Mouse (Mus musculus): ENCODE results near the gene Utp14a. TPM values are rescaled to one million over a fixed set of nuclear protein-coding genes. Genes with fewer than 3 reads are reported as not detected.

Utp14a gene
- total and polyA plus RNA-seq, 2 experiments from 2014 or later = 13.8 to 17.0 TPM

- H3K4me1 ChIP-seq (ENCODE audit: insufficient read depth) = no peaks in the 10 kb centered on the region
Measured at GRCm38 (mm10) chrX:48234417-48234816, 22.2 kb upstream of the Utp14a start.

GRCm38 (mm10) chrX:48255830-48256428, 733 bp upstream of the Utp14a start:
- no peak for TF ChIP-seq CTCF (IDR thresholded peaks at IDR 0.05; ENCODE audit: low read depth)
- H3K27ac ChIP-seq (ENCODE audit: low read depth, low read length) = peak overlapping the region; percentile 77
- H3K9me3 ChIP-seq (ENCODE audit: low read length) = no peaks in the 10 kb centered on the region
- WGBS = 28% methylated on average over 18 of the region's 18 CpGs
- H3K27me3 ChIP-seq (ENCODE audit: insufficient read depth, low read length) = no peaks in the 10 kb centered on the region
- peak overlapping the region; percentile 55 for H3K4me2 ChIP-seq (ENCODE audit: low read depth)
- peak overlapping the region; percentile 47 for H3K9ac ChIP-seq
- DNase-seq = no peak
- no peaks in the 10 kb centered on the region for H3K4me1 ChIP-seq (ENCODE audit: insufficient read depth)
- H3K36me3 ChIP-seq (ENCODE audit: insufficient read depth) = no peaks in the 10 kb centered on the region
- ATAC-seq = peak; percentile 57
- peak overlapping the region; percentile 49 for H3K4me3 ChIP-seq (ENCODE audit: low read depth, low read length)

More at GRCm38 (mm10) chrX:48234417-48234816, 22.2 kb upstream of the Utp14a start:
- 70% methylated on average over 7 of the region's 7 CpGs for WGBS
- no peak overlapping the region for H3K9ac ChIP-seq
- no peaks in the 10 kb centered on the region for H3K9me3 ChIP-seq (ENCODE audit: low read length)
- H3K4me2 ChIP-seq (ENCODE audit: low read depth) = no peak overlapping the region
- H3K4me3 ChIP-seq (ENCODE audit: low read depth, low read length) = no peak overlapping the region
- H3K27me3 ChIP-seq (ENCODE audit: insufficient read depth, low read length) = no peaks in the 10 kb centered on the region
- DNase-seq (no peak), ATAC-seq (no peak)
- no peak overlapping the region for H3K27ac ChIP-seq (ENCODE audit: low read depth, low read length)
- TF ChIP-seq CTCF (IDR thresholded peaks at IDR 0.05; ENCODE audit: low read depth) = no peak
- no peaks in the 10 kb centered on the region for H3K36me3 ChIP-seq (ENCODE audit: insufficient read depth)

GRCm38 (mm10) chrX:48257011-48257410, 349 bp downstream of the Utp14a start:
- no peak for ATAC-seq

GRCm38 (mm10) chrX:48271671-48272070, 15.0 kb downstream of the Utp14a start:
- Histone ChIP-seq H3K4me1 (ENCODE audit: insufficient read depth) (no peaks in the 10 kb centered on the region), H3K4me3 (ENCODE audit: low read depth, low read length) (no peak overlapping the region), H3K27me3 (ENCODE audit: insufficient read depth, low read length) (no peaks in the 10 kb centered on the region), H3K36me3 (ENCODE audit: insufficient read depth) (peaks cover 8% of the 10 kb centered on the region), H3K27ac (ENCODE audit: low read depth, low read length) (no peak overlapping the region), H3K9me3 (ENCODE audit: low read length) (no peaks in the 10 kb centered on the region), H3K4me2 (ENCODE audit: low read depth) (no peak overlapping the region), H3K9ac (no peak overlapping the region)
- 87% methylated on average over 4 of the region's 4 CpGs for WGBS
- ATAC-seq = no peak
- DNase-seq = no peak
- TF ChIP-seq CTCF (IDR thresholded peaks at IDR 0.05; ENCODE audit: low read depth) = no peak

More at GRCm38 (mm10) chrX:48257011-48257410, 349 bp downstream of the Utp14a start:
- peak overlapping the region; percentile 35 for H3K9ac ChIP-seq
- H3K36me3 ChIP-seq (ENCODE audit: insufficient read depth) = no peaks in the 10 kb centered on the region
- no peaks in the 10 kb centered on the region for H3K4me1 ChIP-seq (ENCODE audit: insufficient read depth)
- WGBS = 19% methylated on average over 16 of the region's 16 CpGs
- no peak for TF ChIP-seq CTCF (IDR thresholded peaks at IDR 0.05; ENCODE audit: low read depth)
- peak overlapping the region; percentile 49 for H3K4me3 ChIP-seq (ENCODE audit: low read depth, low read length)
- H3K27me3 ChIP-seq (ENCODE audit: insufficient read depth, low read length) = no peaks in the 10 kb centered on the region
- H3K27ac ChIP-seq (ENCODE audit: low read depth, low read length) = no peak overlapping the region
- no peaks in the 10 kb centered on the region for H3K9me3 ChIP-seq (ENCODE audit: low read length)
- peak overlapping the region; percentile 52 for H3K4me2 ChIP-seq (ENCODE audit: low read depth)
- no peak for DNase-seq

GRCm38 (mm10) chrX:48274634-48275033, 18.0 kb downstream of the Utp14a start:
- Histone ChIP-seq H3K9me3 (ENCODE audit: low read length) (no peaks in the 10 kb centered on the region), H3K4me2 (ENCODE audit: low read depth) (no peak overlapping the region), H3K27ac (ENCODE audit: low read depth, low read length) (no peak overlapping the region), H3K9ac (no peak overlapping the region), H3K27me3 (ENCODE audit: insufficient read depth, low read length) (no peaks in the 10 kb centered on the region), H3K4me3 (ENCODE audit: low read depth, low read length) (no peak overlapping the region), H3K36me3 (ENCODE audit: insufficient read depth) (peaks cover 6% of the 10 kb centered on the region; the same call in 1 of the 2 replicates), H3K4me1 (ENCODE audit: insufficient read depth) (no peaks in the 10 kb centered on the region)
- 88% methylated on average over 10 of the region's 10 CpGs for WGBS
- TF ChIP-seq CTCF (IDR thresholded peaks at IDR 0.05; ENCODE audit: low read depth) = no peak
- DNase-seq (no peak), ATAC-seq (no peak)

- Histone ChIP-seq H3K4me1 (ENCODE audit: insufficient read depth) (no peaks in the 10 kb centered on the region), H3K4me3 (ENCODE audit: low read depth, low read length) (no peak overlapping the region), H3K4me2 (ENCODE audit: low read depth) (no peak overlapping the region), H3K36me3 (ENCODE audit: insufficient read depth) (peaks cover 6% of the 10 kb centered on the region; the same call in 1 of the 2 replicates), H3K27ac (ENCODE audit: low read depth, low read length) (no peak overlapping the region), H3K9me3 (ENCODE audit: low read length) (no peaks in the 10 kb centered on the region), H3K27me3 (ENCODE audit: insufficient read depth, low read length) (no peaks in the 10 kb centered on the region), H3K9ac (no peak overlapping the region)
- no peak; the same call in 1 of the 2 replicates for ATAC-seq
- TF ChIP-seq CTCF (IDR thresholded peaks at IDR 0.05; ENCODE audit: low read depth) = peak; percentile 69
- peak; percentile 60 for DNase-seq
- WGBS = 40% methylated on average over 3 of the region's 3 CpGs
Measured at GRCm38 (mm10) chrX:48278103-48278502, 21.4 kb downstream of the Utp14a start.

- Histone ChIP-seq H3K9ac (peak overlapping the region; percentile 64), H3K27ac (ENCODE audit: low read depth, low read length) (peak overlapping the region; percentile 80), H3K4me3 (ENCODE audit: low read depth, low read length) (peak overlapping the region; percentile 50), H3K4me2 (ENCODE audit: low read depth) (peak overlapping the region; percentile 61), H3K36me3 (ENCODE audit: insufficient read depth) (no peaks in the 10 kb centered on the region), H3K27me3 (ENCODE audit: insufficient read depth, low read length) (no peaks in the 10 kb centered on the region), H3K4me1 (ENCODE audit: insufficient read depth) (no peaks in the 10 kb centered on the region), H3K9me3 (ENCODE audit: low read length) (no peaks in the 10 kb centered on the region)
- WGBS = 23% methylated on average over 36 of the region's 37 CpGs
- peak; percentile 86 for ATAC-seq
- no peak for TF ChIP-seq CTCF (IDR thresholded peaks at IDR 0.05; ENCODE audit: low read depth)
- DNase-seq = peak; percentile 84
Measured at GRCm38 (mm10) chrX:48284386-48285005, 27.8 kb downstream of the Utp14a start.
